In genomic region chr5:66871521-66872050, GRCm38 (mm10) we compare ENCODE assay signal across 15 mouse cellular contexts.
"Had no signal": no experiment of that assay in that cellular context is flagged by ENCODE, and none has a peak within 500 bp of the region (broad histone marks: within the 10 kb centered on the region; RNA-seq: fewer than 3 reads in every experiment).

No protein-coding gene starts in this region.

- H3K27me3 ChIP-seq: limb, embryonic 12.5 days; megakaryocyte, embryonic 14.5 days; midbrain, embryonic 12.5 days; neural tube, embryonic 13.5 days; stomach, embryonic 15.5 days had no signal

- ATAC-seq: midbrain, embryonic 16.5 days had no signal

- H3K36me3 ChIP-seq: limb, embryonic 12.5 days; midbrain, embryonic 12.5 days; neural tube, embryonic 13.5 days; stomach, embryonic 15.5 days had no signal

- H3K4me1 ChIP-seq: megakaryocyte, embryonic 14.5 days; stomach, embryonic 15.5 days had no signal

- H3K9ac ChIP-seq: limb, embryonic 12.5 days; liver, embryonic 14.5 days; midbrain, embryonic 12.5 days; neural tube, embryonic 13.5 days; stomach, embryonic 15.5 days had no signal

- DNase-seq: kidney, postnatal 36 days; layer of hippocampus, adult 9-11 months; layer of hippocampus, postnatal 36 days; liver; right cerebral cortex, postnatal 14 days; thymus, adult 2 months; thymus, postnatal 25 days had no signal

- H3K9me3 ChIP-seq: limb, embryonic 12.5 days; midbrain, embryonic 12.5 days; neural tube, embryonic 13.5 days; stomach, embryonic 15.5 days had no signal

- H3K4me2 ChIP-seq: limb, embryonic 12.5 days; midbrain, embryonic 12.5 days; neural tube, embryonic 13.5 days; stomach, embryonic 15.5 days had no signal

- H3K27ac ChIP-seq: kidney, postnatal 0 days; limb, embryonic 12.5 days; liver, embryonic 14.5 days; midbrain, embryonic 12.5 days; neural tube, embryonic 13.5 days; stomach, embryonic 15.5 days had no signal

- H3K4me3 ChIP-seq: limb, embryonic 12.5 days; megakaryocyte, embryonic 14.5 days; midbrain, embryonic 12.5 days; neural tube, embryonic 13.5 days; stomach, embryonic 15.5 days had no signal
